ENCODE assay signal across 8 mouse cellular contexts in the genomic region with DNA sequence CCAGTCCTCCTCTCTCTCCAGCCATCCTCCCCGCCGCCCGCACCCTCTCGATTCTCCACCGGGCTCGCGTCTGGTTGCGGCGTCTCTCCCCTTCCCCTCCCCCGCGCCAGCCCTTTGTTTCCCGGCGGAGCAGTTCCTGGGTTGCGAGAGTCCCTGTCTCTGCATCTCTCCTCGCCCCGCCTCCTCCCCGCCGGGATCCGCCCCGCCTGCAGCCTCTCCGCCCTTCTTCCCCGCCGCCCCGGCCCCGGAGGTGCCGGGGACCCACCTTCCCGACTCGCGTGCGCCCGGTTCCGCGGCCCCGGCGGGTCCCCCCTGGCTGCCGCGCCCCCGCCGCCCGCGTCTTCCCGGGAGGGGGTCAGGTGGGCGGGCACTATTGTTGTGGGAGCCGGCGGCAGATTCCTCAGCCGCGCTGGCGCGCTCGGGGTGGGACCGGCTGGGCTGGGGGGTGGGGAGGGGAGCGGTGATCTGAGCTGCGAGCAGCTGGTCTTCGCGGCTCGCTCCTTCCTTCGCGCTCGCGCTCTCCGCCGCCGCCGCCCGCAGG. TPM values are rescaled to one million over a fixed set of nuclear protein-coding genes. Genes with fewer than 3 reads are reported as not detected.
DNase-seq lines count a peak whose midpoint lies in the region; ATAC-seq and TF ChIP-seq lines count a peak whose summit lies in the region.

No protein-coding gene starts in this region.

- H3K27ac ChIP-seq in ES-Bruce4 (ENCODE audit: insufficient read depth, low read length) = no peak overlapping the region
- H3K27ac ChIP-seq in forebrain, embryonic 14.5 days (ENCODE audit: low read depth, low read length) = peak overlapping the region; percentile 98
- H3K27ac ChIP-seq in neural tube, embryonic 15.5 days (replicated peaks) = peak overlapping the region; percentile 95
- H3K27ac ChIP-seq in thymus, adult 2 months (ENCODE audit: control insufficient read depth, insufficient read depth, low read length) = no peak overlapping the region

- H3K9ac ChIP-seq in ES-Bruce4 (ENCODE audit: low read depth, poor library complexity, severe bottlenecking) = peak overlapping the region; percentile 80
- peak overlapping the region; percentile 95 for H3K9ac ChIP-seq in forebrain, embryonic 14.5 days (ENCODE audit: low read length)
- peak overlapping the region; percentile 90 for H3K9ac ChIP-seq in neural tube, embryonic 15.5 days (replicated peaks)

- intact Hi-C loops in heart, postnatal 14 days (cut with DNase I) = loop anchor here (5.0 kb wide), 1 partner anchor 1088 kb away; no protein-coding TSS in a partner anchor

- H3K9me3 ChIP-seq in ES-Bruce4 (replicated peaks; ENCODE audit: control insufficient read depth, insufficient read depth, low read length, poor library complexity, severe bottlenecking) = no peaks in the 10 kb centered on the region
- H3K9me3 ChIP-seq in forebrain, embryonic 14.5 days (replicated peaks; ENCODE audit: control insufficient read depth, low read length) = no peaks in the 10 kb centered on the region
- H3K9me3 ChIP-seq in neural tube, embryonic 15.5 days (replicated peaks) = no peaks in the 10 kb centered on the region

- no peak for TF ChIP-seq POLR2A in ES-Bruce4 (IDR thresholded peaks at IDR 0.05; ENCODE audit: insufficient read depth, low read length)
- TF ChIP-seq POLR2A in thymus, adult 2 months (IDR thresholded peaks at IDR 0.05; ENCODE audit: control insufficient read depth, extremely low read depth, insufficient read depth, low read length, poor library complexity) = peak; percentile 68

- TF ChIP-seq CTCF in ES-Bruce4 (IDR thresholded peaks at IDR 0.05; ENCODE audit: low read depth, low read length) = no peak
- no peak for TF ChIP-seq CTCF in thymus, adult 2 months (IDR thresholded peaks at IDR 0.05; ENCODE audit: borderline replicate concordance, control insufficient read depth, extremely low read depth, insufficient read depth, low read length, poor library complexity)

- DNase-seq in forebrain, embryonic 14.5 days (ENCODE audit: low spot score) = peak; percentile 94
- DNase-seq in heart, postnatal 14 days = peak; percentile 81 to 84
- DNase-seq in layer of hippocampus, adult 18-20 months (ENCODE audit: low spot score in 2 of 2) = peak; percentile 83 to 86
- peak; percentile 83 to 85 for DNase-seq in lung, adult 18-20 months
- peak; percentile 87 for DNase-seq in thymus, adult 2 months

- H3K4me1 ChIP-seq in ES-Bruce4 (ENCODE audit: control insufficient read depth, insufficient read depth, low read length) = peaks cover 8% of the 10 kb centered on the region
- H3K4me1 ChIP-seq in forebrain, embryonic 14.5 days (ENCODE audit: control insufficient read depth, insufficient read depth, low read length) = peaks cover 31% of the 10 kb centered on the region
- peaks cover 68% of the 10 kb centered on the region for H3K4me1 ChIP-seq in neural tube, embryonic 15.5 days
- peaks cover 20% of the 10 kb centered on the region for H3K4me1 ChIP-seq in thymus, adult 2 months (replicated peaks; ENCODE audit: control insufficient read depth, insufficient read depth, low read length)

- under 1% methylated on average over 62 of the region's 65 CpGs for WGBS in forebrain, embryonic 14.5 days
- WGBS in neural tube, embryonic 15.5 days = under 1% methylated on average over 57 of the region's 65 CpGs
- under 1% methylated on average over 62 of the region's 65 CpGs for WGBS in thymus, adult 2 months

- no peaks in the 10 kb centered on the region for H3K27me3 ChIP-seq in ES-Bruce4 (ENCODE audit: control insufficient read depth, insufficient read depth, low read length, poor library complexity, severe bottlenecking)
- peaks cover 12% of the 10 kb centered on the region; the same call in 1 of the 2 replicates for H3K27me3 ChIP-seq in forebrain, embryonic 14.5 days (replicated peaks; ENCODE audit: control insufficient read depth, insufficient read depth, low read length)
- no peaks in the 10 kb centered on the region for H3K27me3 ChIP-seq in neural tube, embryonic 15.5 days (replicated peaks)
- H3K27me3 ChIP-seq in thymus, adult 2 months (ENCODE audit: control insufficient read depth, insufficient read depth, low read length) = peaks cover 10% of the 10 kb centered on the region; the same call in 1 of the 2 replicates

- peak overlapping the region; percentile 68 for H3K4me3 ChIP-seq in ES-Bruce4 (ENCODE audit: low read depth, low read length)
- H3K4me3 ChIP-seq in forebrain, embryonic 14.5 days (ENCODE audit: low read depth, low read length) = peak overlapping the region; percentile 81
- H3K4me3 ChIP-seq in neural tube, embryonic 15.5 days (replicated peaks) = peak overlapping the region; percentile 83
- peak overlapping the region; percentile 48 for H3K4me3 ChIP-seq in thymus, adult 2 months (ENCODE audit: control insufficient read depth, insufficient read depth, low read length)

- 0 out of 2 replicates have a peak, but pooled peaks have one; percentile 36 for ATAC-seq in cerebellum, adult (ENCODE audit: insufficient number of reproducible peaks, low FRiP score, low TSS enrichment)
- peak; percentile 81 for ATAC-seq in forebrain, embryonic 14.5 days
- peak; percentile 72 for ATAC-seq in neural tube, embryonic 15.5 days (ENCODE audit: low FRiP score)

- TF ChIP-seq EP300 in ES-Bruce4 (IDR thresholded peaks at IDR 0.05; ENCODE audit: insufficient read depth, low read depth, low read length) = no peak

- H3K4me2 ChIP-seq in forebrain, embryonic 14.5 days (ENCODE audit: low read length) = peak overlapping the region; percentile 87
- peak overlapping the region; percentile 86 for H3K4me2 ChIP-seq in neural tube, embryonic 15.5 days

- no peaks in the 10 kb centered on the region for H3K36me3 ChIP-seq in ES-Bruce4 (ENCODE audit: control insufficient read depth, insufficient read depth, low read length, poor library complexity, severe bottlenecking)
- peaks cover 10% of the 10 kb centered on the region for H3K36me3 ChIP-seq in forebrain, embryonic 14.5 days (ENCODE audit: control insufficient read depth, insufficient read depth, low read length)
- peaks cover 3% of the 10 kb centered on the region for H3K36me3 ChIP-seq in neural tube, embryonic 15.5 days
- H3K36me3 ChIP-seq in thymus, adult 2 months (ENCODE audit: control insufficient read depth, insufficient read depth, low read length) = no peaks in the 10 kb centered on the region

RNA-seq across cellular contexts. Expression of a gene that starts 4.0 kb away (rescaled TPM):
- 16.8 and 18.7 TPM in 2 replicates for polyA plus RNA-seq in ES-Bruce4 (2011; ENCODE audit: insufficient read depth, insufficient read length, low read depth, missing spikeins)
- polyA plus RNA-seq in forebrain, embryonic 14.5 days (2014; fragmentation: Nextera tagmentation; extraction: Ambion mirVana) = 75.9 and 95.4 TPM in 2 replicates
- total RNA-seq in heart, postnatal 14 days (2021) = 1 to 10 TPM; 8.0 to 8.8 TPM
- 100 to 1,000 TPM; 217 to 222 TPM for total RNA-seq in layer of hippocampus, adult 18-20 months (2021)
- 108 and 128 TPM in 2 replicates for polyA plus RNA-seq in neural tube, embryonic 15.5 days (2015; fragmentation: Nextera tagmentation; extraction: Ambion mirVana)
- 102 and 127 TPM in 2 replicates for polyA plus RNA-seq in thymus, adult 2 months (2012; rRNA removed)

RNA-seq across cellular contexts. Expression of a gene that starts 24.7 kb away (rescaled TPM):
- polyA plus RNA-seq in ES-Bruce4 (2011; ENCODE audit: insufficient read depth, insufficient read length, low read depth, missing spikeins) = 12.5 and 12.8 TPM in 2 replicates
- 6.4 and 10.4 TPM in 2 replicates for polyA plus RNA-seq in forebrain, embryonic 14.5 days (2014; fragmentation: Nextera tagmentation; extraction: Ambion mirVana)
- 100 to 1,000 TPM; 199 to 209 TPM for total RNA-seq in heart, postnatal 14 days (2021)
- total RNA-seq in layer of hippocampus, adult 18-20 months (2021) = 10 to 100 TPM; 46.5 to 48.2 TPM
- 10.4 and 10.8 TPM in 2 replicates for polyA plus RNA-seq in neural tube, embryonic 15.5 days (2015; fragmentation: Nextera tagmentation; extraction: Ambion mirVana)
- 211 and 230 TPM in 2 replicates for polyA plus RNA-seq in thymus, adult 2 months (2012; rRNA removed)

RNA-seq across cellular contexts. Expression of a gene that starts 28.1 kb away (rescaled TPM):
- 121 TPM in 2 replicates for polyA plus RNA-seq in ES-Bruce4 (2011; ENCODE audit: insufficient read depth, insufficient read length, low read depth, missing spikeins)
- 18.2 and 24.3 TPM in 2 replicates for polyA plus RNA-seq in forebrain, embryonic 14.5 days (2014; fragmentation: Nextera tagmentation; extraction: Ambion mirVana)
- 10 to 100 TPM; 51.0 to 53.9 TPM for total RNA-seq in heart, postnatal 14 days (2021)
- total RNA-seq in layer of hippocampus, adult 18-20 months (2021) = 100 to 1,000 TPM in 1 of 2 experiments, 10 to 100 TPM in 1; 89.8 to 108 TPM
- 20.6 and 21.0 TPM in 2 replicates for polyA plus RNA-seq in neural tube, embryonic 15.5 days (2015; fragmentation: Nextera tagmentation; extraction: Ambion mirVana)
- polyA plus RNA-seq in thymus, adult 2 months (2012; rRNA removed) = 59.7 and 65.5 TPM in 2 replicates

RNA-seq across cellular contexts. Expression of a gene that starts 42.6 kb away (rescaled TPM):
- polyA plus RNA-seq in ES-Bruce4 (2011; ENCODE audit: insufficient read depth, insufficient read length, low read depth, missing spikeins) = 3.4 and 3.7 TPM in 2 replicates
- polyA plus RNA-seq in forebrain, embryonic 14.5 days (2014; fragmentation: Nextera tagmentation; extraction: Ambion mirVana) = 6.3 and 6.8 TPM in 2 replicates
- 1 to 10 TPM in 1 of 2 experiments, under 1 TPM in 1; 0.69 to 1.0 TPM for total RNA-seq in heart, postnatal 14 days (2021)
- total RNA-seq in layer of hippocampus, adult 18-20 months (2021) = 1 to 10 TPM; 6.3 to 8.0 TPM
- polyA plus RNA-seq in neural tube, embryonic 15.5 days (2015; fragmentation: Nextera tagmentation; extraction: Ambion mirVana) = 9.4 and 11.3 TPM in 2 replicates
- 2.6 and 2.8 TPM in 2 replicates for polyA plus RNA-seq in thymus, adult 2 months (2012; rRNA removed)

Comparison
In these comparisons a context has a peak if more than half of its experiments do, and no peak if none do; other contexts are left out.
1. H3K27ac ChIP-seq: peak in forebrain, embryonic 14.5 days (single experiment) and neural tube, embryonic 15.5 days (single experiment); none in ES-Bruce4 (single experiment) and thymus, adult 2 months (single experiment).
2. RNA of a gene that starts 24.7 kb away (polyA plus RNA-seq): 211 to 230 TPM in thymus, adult 2 months; 12.5 to 12.8 TPM in ES-Bruce4, 10.4 to 10.8 TPM in neural tube, embryonic 15.5 days and 6.4 to 10.4 TPM in forebrain, embryonic 14.5 days; every median in the first group is over 10 times any median in the second.
3. Peak in every context shown above with its lines, with median percentiles within 50 percentile points of each other: H3K4me3 ChIP-seq, H3K9ac ChIP-seq, ATAC-seq and DNase-seq.